Mouse (Mus musculus) testis, adult 2 months (tissue): ENCODE data around the gene Dio1.

Source experiments
- CTCF ChIP-seq: fragments of 200-500 bp; IDR thresholded peaks from 2 replicates; pipeline ENCODE4 v1.5.1; 2012; ENCODE audit warnings: low read depth, mild to moderate bottlenecking, inconsistent platforms, low read length, moderate library complexity; ENCODE audit not compliant: control insufficient read depth, insufficient read depth, insufficient replicate concordance
- POLR2A ChIP-seq: fragments of 200-500 bp; IDR thresholded peaks from 2 replicates; pipeline ENCODE4 v1.6.1; 2012; ENCODE audit warnings: low read depth, mild to moderate bottlenecking, inconsistent platforms, low read length, moderate library complexity; ENCODE audit not compliant: control insufficient read depth

DNA sequence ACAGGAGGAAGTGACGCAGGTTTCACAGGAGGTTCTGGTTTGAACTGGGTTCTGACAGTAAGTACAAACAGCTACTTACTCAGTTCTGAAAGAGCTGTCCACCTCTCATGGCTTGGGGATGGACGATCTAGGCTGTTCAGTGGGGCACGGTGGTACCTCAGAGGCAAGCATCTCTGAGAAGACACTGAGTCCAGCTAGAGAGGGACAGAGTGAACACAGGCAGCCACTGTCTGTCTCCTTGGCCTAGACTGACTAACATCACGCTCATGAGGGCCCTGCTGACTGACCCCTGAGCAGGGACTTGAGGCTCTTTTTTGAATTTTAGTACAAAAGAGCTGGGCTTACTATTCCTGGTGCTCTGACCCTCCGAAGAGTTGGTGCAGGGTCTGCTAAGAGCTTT, 47.2 kb upstream of the Dio1 start:
- TF ChIP-seq CTCF: no peak
- TF ChIP-seq POLR2A: no peak
